Mouse (Mus musculus): ENCODE measurements around the gene Sbf2.

Sbf2 gene

DNA sequence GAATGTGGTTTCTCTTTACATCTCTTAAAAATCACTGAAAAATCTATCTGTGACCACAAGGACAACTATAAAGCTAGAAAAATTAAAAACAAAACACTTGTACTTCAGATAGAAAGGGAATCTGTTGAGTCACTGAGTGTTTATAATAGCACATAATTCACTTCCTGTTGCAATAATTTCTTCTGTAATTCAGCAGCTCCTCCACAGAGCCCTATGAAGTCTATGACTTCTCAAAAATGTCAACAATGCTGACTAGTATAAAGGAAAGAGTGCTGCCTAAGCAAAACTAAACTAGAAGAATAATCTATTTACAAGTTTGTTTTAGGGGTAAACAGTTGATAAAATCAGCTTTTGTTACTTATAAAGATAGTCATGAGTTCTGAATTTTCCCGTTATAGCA is 229.2 kb downstream of the Sbf2 start:
- WGBS = 85% methylated on average over 1 of the region's 1 CpGs

DNA sequence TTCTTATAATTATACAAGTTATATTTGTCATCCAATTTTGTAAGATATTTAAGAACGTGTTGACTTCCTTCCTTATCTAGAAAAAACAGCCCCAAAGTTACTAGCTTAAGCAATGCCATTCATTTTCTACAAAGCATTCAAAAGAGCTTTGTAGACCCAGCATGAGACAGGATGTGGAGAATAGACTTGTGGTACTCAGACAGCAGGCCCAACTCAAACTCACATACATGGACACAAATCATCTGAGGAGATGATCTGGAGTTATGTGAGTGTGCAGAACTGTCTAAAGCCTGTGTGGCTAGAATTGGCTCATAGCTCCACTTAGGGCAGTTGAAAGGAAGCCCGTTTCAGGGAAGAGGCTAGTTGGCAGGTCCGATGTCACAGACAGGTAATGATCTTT is 233.1 kb downstream of the Sbf2 start:
- WGBS = 73% methylated on average over 3 of the region's 3 CpGs

DNA sequence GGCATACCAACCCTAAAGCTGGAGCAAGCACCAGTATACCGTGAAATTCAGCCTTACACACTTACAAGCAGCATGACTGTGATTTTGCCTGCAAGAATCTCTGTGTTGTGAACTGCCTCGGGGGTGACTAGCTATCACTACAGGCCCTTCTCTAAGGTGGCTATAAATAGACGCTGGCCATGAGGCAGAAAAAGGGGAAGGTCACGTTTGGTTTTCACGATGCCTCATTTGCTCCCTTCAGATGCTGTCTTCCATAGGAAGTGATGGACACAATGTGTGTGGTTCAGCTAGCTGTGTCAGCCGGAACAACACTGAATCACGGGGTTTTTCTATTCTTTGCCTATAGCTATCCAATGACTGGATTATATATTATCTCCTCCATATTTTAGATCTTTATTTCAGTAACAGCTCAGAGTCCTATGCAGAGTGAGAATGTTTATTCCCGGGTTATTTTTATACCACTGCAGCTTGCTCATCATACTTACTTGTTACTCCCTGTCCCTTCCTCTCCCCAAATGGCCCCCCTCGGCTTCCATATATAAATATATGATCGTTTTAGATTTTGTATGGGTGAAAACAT is 235.3 kb downstream of the Sbf2 start:
- WGBS = 37% methylated on average over 10 of the region's 10 CpGs

DNA sequence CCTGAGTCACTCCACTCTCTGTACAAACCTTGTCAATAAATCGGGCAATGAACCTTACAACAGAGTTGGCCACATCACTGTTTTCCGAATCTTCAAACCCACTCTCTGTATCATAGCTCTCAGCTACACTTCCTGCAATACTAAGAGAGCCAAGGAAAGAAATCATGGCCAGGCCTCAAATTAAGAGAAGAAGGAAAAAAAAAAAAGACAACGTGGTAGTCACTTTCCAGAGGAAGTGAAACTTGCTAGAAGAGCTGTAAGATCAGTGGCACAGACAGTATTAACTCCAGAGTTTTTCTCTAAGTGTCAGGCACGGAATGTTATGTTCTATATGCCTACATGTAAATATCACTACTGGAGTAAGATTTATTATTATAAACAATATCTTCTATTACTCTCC is 242.2 kb downstream of the Sbf2 start:
- 75% methylated on average over 4 of the region's 4 CpGs for WGBS

DNA sequence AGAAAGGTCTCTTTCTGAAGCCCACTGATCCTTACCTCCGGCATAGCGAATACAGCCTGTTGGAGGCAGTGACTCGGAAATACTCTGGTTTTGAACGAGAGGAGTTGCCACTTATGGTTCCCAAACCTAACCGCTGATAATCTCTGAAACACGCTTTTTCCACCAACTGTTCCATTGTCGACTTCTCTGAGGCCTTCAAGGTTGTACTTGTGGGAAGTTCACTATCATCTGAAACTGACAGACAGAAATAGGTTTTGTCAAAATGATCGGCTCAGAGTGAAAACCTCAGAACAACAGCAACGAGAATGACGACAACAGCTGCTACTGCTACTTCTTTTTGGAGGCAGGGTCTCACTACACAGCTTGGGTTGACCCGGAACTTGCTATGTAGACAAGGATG is 252.7 kb downstream of the Sbf2 start:
- WGBS = 83% methylated on average over 11 of the region's 11 CpGs

DNA sequence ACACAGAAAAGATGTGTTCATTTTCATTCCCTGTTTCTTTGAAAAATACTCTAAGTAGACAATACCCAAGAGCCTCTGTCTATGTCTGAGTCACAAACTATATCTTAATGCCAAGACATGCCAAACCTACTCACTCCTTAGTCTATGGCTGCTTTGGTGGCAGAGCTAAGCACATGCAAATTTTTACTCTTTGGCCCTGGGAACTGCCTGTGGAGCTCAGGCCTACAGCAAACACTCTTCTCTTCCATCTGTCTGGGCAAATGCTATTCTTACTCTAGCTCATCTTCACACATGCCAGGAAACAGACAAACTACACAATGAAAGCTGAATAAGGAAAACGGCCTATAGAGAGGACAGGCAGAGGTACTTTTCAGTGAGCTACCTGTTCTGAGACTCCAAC is 253.2 kb downstream of the Sbf2 start:
- 33% methylated on average over 1 of the region's 1 CpGs for WGBS

DNA sequence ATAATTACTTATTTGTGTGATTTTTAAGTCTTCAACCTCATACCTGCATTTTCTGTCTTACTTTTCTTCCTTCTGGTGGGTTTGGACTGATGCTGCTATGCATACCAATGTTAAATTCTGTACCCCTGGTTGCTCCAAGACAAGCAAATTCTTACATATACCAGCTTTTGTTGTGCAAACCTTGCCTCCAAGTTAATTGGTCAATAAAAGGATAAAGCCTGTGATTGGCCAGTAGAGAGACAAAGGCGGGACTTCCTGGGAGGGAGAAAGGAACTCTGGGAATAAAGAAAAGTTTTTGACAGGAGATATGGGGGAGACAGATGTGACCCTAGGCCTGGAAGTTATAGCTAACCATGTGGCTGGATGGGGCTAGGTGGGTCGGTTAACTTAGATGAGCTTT is 255.3 kb downstream of the Sbf2 start:
- WGBS = 100% methylated on average over 2 of the region's 2 CpGs

DNA sequence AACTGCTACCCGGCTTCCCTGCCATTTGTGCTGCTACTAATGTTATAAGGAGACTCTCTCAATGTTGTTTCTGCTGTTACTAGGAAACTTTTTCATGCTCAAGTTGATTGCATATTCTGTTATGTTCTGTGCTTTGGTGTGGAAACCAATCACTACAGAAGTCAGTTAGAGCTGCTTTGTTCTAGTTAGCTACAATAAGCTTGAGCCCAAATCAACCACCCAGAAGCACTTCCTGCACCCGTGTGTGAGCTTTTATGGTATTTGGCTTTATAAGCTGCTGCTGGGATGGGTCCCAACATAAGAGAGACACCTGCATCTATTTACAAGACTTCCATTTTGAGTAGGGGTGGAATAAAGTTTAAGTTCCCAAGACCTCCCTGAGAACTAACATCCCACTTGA is 260.8 kb downstream of the Sbf2 start:
- 81% methylated on average over 2 of the region's 2 CpGs for WGBS

DNA sequence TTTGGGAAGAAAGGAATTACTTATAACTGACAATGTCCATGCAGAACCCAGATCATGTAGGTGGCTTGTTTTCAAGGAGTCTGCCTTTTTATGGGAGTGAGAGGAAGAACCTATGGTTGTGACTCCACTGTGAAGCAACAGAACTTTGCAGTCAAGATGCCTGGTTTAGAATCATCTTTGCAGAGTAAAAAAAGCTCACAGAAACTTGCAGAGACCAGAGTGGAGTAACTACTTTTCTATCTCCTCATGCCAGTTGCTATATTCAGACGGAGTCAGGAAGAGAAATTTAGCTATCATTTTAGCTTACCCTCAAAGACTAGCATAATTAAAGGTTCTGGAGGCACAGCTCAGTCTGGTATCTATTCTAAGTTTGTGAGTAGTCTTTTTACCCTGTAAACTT is 267.5 kb downstream of the Sbf2 start:
- 55% methylated on average over 1 of the region's 1 CpGs for WGBS

DNA sequence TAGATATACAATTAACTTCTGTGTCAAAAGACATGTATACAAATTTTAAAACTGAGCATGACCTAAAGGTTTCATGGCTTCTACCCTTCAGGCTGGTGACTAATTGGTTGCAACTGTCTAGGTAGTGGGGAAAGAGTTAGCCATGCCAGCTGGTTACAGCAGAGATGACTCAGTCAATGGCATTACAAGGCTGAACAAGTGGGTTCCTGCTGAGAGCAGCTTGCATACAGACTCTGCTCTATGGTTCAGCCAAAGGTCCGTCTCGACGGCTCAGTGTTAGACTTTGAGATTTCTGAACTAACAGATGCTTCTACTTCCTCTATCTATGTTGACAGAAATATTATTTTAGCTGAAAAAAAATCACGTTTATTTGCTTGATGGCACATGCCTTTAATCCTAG is 277.1 kb downstream of the Sbf2 start:
- 48% methylated on average over 4 of the region's 4 CpGs for WGBS

DNA sequence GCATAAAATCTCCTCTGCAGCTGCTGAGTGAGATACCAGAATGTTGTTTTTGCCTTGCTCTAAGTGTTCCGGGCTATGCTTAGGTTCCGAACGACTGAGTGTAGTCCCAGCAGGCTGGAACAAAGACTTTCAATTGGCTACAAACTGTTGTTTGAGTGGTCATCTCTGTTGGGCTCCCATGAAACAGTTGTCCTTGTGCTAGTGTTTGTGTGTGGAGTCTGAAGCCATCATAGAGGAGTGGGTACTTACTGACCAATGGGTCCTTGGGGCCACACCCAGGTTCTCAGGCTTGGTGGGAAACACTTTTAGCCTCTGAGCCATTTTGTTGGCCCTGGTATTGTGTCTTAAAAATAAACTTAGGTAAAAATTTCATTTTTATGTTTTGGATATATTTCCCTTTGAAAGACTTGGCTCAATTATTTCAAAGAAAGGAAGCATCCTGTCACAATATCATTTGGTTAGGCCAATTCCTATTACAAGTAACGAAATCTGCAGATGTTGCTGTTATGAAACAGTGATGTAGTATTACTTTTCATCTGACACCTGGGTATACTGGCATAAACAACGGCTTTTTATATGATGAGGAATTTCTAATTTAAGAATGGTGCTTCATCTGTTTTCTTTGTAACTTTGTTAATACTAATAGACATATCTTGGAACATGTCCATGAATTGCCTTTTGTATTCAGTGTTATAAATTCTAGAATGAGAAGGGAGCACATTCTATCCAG is 289.2 kb downstream of the Sbf2 start:
- 80% methylated on average over 5 of the region's 5 CpGs for WGBS

DNA sequence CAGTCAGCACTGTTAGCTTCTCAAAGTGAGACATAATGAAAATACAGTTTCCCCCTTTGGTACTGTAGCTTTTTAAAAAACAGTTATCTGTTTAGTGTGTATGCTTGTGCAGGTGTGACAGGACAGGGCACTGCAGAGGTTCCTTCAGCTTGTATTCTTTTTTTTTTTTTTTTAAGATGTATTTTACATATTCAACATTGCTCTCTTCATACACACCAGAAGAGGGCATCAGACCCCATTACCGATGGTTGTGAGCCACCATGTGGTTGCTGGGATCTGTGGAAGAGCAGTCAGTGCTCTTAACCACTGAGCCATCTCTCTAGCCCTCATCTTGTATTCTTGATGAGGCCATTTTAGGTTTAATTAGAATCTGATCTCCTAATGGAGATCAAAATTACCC is 289.9 kb downstream of the Sbf2 start:
- 100% methylated on average over 1 of the region's 1 CpGs for WGBS

DNA sequence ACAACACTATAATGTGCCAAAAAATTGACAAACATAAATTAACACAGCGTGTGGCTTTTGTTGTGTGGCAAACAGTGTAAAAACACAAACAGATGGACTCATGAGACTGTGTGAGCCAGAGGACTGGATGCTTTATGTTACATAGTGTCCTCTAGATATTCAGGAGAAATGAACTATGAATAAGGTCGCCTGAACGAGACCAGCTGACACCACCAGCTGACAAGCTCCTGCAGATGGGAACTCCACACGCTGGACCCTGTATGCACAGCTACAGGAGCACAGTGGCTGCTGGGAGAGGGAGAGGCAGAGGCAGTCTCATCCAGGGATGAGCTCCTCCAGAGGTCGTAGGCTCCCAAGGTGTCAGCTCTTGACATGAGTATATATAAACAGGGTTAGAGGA is 293.6 kb downstream of the Sbf2 start:
- WGBS = 71% methylated on average over 5 of the region's 5 CpGs

DNA sequence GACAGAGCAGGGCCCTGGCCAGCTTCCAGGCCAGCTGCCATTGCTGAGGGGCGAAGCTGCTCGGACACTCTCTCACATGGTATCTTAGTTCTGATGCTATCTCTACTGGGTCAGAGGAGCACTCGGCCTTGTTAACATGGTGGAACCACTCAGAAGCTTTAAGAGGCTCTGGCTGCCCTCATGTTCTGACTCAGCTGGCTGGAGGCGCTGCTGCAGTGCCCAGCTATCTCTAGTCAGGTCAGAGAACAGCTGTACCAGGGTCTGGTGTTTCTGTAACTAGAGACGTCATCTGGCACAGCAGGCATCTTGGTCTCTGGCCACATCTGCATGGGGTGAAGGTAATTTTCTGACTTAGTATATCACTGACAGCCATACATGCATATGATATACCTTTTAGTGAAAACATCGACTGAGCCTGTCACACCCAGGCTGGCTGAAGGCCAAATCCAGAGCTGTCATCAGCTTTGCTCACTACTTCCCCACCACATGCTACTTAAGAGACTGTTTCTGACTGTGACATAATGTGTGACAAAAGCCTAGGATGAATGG is 295.7 kb downstream of the Sbf2 start:
- 73% methylated on average over 6 of the region's 6 CpGs for WGBS

DNA sequence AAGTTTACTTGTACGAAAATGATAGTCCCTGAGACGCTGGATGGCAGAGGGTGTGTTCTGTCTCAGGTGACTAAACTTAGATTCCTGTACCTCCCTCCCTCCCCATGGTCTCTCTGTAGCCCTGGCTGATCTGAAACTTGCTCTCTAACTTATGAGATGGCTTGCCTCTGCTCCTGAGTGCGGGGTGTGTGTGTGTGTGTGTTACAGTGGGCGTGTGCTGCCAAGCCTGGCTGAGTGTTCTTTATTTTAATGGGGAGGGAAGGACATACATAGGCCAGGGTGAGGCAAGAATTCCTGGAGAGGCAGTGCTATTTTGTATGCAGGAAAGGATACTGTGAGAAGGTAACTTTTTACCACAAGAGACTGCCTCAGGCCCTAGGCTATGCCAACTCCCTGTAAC is 297.3 kb downstream of the Sbf2 start:
- 86% methylated on average over 4 of the region's 4 CpGs for WGBS

DNA sequence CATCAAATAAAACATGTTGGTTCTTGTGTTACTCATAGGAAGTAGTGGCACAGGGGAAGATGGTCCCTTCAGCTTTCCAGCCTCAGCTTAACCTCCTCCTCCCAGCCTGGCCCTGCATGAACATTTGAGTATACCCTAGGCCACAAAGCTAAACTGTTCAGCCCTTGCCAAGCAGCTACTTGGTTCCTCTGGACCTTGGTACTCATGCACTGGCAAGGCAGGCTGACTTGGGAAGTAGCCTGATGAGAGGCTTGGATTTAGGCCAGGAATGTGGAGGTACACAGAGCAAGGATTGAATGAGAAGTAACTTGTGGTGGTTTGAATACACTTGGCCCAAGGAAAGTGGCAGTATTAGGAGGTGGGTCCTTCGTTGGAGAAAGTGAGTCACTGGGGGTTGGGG is 299.4 kb downstream of the Sbf2 start:
- 74% methylated on average over 1 of the region's 1 CpGs for WGBS

DNA sequence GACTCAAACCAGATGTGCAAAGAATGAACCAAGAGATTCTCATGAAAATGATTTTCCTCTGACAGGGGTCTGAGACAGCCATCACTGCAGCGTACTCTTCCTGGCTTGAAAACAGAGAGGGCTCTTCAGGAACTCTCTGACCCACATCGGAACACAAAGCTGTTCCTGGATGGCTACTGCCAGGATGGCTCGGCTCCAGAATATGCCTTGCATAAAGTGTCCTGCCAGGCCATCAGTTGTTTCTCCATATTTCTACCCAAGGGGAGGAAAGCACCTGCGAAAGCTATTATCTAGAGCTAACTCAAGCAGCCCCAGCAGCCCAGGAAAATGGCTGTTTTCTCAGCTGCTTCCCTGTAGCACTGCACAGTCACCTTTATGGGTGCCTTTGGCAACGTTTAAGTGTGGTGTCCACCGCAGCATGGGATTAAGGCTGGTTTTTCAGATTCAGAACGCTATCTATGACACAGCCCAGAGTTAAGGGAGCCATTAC is 300.3 kb downstream of the Sbf2 start:
- WGBS = 79% methylated on average over 7 of the region's 7 CpGs

DNA sequence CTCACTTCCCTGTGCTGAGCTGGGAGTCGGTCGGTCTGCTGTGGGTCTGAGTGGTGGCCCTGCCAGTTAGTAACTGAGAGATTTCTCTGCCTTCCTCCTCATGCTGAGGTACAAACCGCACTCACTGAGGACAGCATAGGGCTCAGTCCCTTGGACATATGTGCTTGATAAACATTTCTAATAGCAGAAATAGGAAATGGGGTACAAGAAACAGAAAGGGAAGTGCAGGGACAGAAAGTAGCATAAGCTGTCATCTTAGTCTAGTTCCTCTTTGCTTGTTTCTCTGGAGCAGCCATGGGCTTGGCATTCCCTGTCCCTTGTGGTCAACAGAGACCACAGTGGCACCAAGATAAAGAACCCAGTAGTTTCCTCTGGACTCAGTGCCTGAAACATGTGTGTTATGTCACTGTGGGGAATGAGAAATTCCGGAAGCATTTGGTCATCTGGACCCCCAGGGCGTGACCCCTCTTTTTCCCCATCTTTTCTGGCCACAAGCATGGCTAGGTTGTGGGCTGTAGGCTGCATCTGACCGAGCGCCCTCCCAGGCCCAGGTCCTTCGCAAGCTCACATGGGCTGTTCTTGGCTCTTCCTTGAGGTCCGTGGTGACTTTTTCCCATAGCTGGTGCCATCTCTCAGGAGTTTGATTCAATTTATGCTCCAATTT is 301.2 kb downstream of the Sbf2 start:
- 93% methylated on average over 9 of the region's 9 CpGs for WGBS

DNA sequence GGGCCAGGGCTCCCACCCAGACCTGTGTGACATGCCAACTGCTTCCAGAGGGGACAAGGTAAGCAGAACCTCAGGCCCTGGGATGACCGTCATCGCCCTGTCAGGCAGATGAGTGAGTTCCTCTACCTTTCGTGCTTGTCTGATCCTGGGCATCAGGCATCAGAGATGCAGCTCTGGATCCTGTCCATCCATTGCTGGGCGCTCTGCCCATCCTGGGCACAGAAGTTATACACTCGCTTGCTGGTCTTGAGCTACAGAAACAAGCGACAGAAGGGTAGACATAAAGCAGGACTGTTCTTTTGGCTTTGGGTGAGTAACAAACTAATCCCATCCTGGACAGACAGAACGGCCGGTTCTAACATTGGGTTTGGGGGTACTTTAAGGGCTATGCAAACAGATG is 305.5 kb downstream of the Sbf2 start:
- WGBS = 77% methylated on average over 8 of the region's 8 CpGs

DNA sequence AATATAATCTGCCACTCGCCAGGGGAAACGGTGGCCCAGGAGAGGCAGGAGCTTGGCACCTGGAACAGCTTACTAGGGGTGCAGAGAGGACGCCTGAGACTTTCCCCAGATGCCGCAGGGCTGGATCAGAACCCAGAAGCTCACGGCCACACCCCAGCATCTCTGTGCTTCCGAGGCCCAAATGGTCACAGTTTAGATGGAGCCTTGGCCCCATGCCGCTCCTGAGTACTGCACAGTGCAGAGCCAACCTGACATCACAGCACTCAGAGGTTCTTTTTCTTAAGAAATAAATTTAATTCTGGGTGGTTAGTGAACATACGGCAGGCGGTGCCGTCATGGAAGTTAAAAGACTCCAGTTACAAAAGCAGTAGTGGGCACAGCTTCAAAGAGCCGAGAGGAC is 307.0 kb downstream of the Sbf2 start:
- 74% methylated on average over 11 of the region's 11 CpGs for WGBS

DNA sequence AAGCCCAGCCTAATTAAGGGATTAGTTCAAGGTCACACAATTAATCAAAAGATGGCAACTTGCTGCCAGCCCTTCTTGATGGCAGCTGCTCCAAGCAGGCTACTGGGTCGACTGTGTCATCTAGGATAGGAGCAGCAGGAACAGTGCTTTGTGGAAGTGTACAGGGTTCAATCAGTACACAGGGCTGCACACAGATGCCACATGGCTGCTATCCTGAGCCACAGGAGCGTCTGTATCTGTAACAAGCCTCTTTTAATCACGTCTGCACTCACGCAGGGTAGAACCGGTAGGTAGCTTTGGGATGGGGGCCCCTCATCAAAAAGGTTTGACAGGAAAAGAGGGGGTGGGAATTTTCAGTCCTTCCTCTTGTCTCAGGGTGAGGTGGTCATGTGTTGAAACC is 308.4 kb downstream of the Sbf2 start:
- 79% methylated on average over 5 of the region's 5 CpGs for WGBS

DNA sequence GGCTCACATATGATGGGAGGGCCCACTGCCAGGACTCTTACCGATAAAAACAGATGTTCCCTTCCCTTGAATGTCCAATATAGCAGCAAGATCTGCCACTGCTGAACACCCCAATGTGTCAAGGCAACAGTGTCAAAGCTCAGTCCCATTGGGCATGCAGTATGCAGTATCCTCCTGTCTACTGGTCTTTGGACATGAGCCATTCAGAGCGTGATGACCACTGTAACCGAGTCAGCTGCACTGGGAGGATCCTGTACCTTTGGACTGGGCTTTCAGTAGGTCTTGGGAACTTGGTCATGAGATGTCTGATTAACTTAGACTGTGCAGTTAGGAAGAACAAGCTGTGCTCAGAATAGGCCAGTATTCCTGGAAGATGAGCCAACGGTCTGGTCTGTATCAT is 309.2 kb downstream of the Sbf2 start:
- 78% methylated on average over 4 of the region's 4 CpGs for WGBS

DNA sequence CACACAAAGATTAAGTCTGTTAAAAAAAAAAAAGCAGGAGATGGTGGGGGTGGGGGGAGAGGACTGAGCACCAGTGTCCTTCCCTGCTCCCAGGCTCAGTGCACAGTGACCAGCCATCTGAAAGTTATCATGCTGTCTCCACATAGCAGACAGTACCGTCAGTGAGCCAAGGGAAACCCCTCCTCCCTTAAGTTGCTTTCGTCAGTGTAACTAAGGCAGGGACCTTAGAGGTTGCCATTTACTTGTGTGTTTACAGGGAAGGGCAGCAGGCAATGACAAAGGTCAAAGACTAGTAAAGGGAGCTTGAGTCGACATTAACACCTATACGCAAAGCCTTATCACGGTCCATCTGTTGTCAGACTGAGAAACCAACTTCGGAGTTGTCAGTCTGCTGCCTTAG is 311.8 kb downstream of the Sbf2 start:
- 88% methylated on average over 6 of the region's 6 CpGs for WGBS
